Mouse (Mus musculus) spleen, adult 2 months (tissue): ENCODE measurements around the gene Ndufa4l2. TPM values are rescaled to one million over a fixed set of nuclear protein-coding genes. Genes with fewer than 3 reads are reported as not detected.

Experiments
- DNase-seq, 2 experiments: peaks; one replicate each; pipeline versions ENCODE4 v3.0.0 to v3.0.0-alpha.2; 2012 to 2021; ENCODE audit warnings: low spot score in 2 of 2, low read depth in 1 of 2
- H3K27ac ChIP-seq: fragments of 200-500 bp; 2 replicates; pipeline ENCODE4 v1.5.1; 2012; ENCODE audit warnings: low read length, inconsistent platforms; ENCODE audit not compliant: insufficient read depth
- H3K27me3 ChIP-seq: fragments of 200-500 bp; 2 replicates; pipeline ENCODE4 v1.6.1; 2012; ENCODE audit warnings: mild to moderate bottlenecking, moderate library complexity, low read length, inconsistent platforms; ENCODE audit not compliant: control insufficient read depth, insufficient read depth
- H3K36me3 ChIP-seq: fragments of 200-500 bp; 2 replicates; pipeline ENCODE4 v1.6.1; 2012; ENCODE audit warnings: mild to moderate bottlenecking, low read length, inconsistent platforms; ENCODE audit not compliant: control insufficient read depth, insufficient read depth
- H3K4me1 ChIP-seq: fragments of 200-500 bp; 2 replicates; pipeline ENCODE4 v1.6.1; 2011; ENCODE audit warnings: inconsistent platforms; ENCODE audit not compliant: control insufficient read depth, insufficient read depth, insufficient read length
- H3K4me3 ChIP-seq: fragments of 200-500 bp; 2 replicates; pipeline ENCODE4 v1.5.1; 2011; ENCODE audit warnings: mild to moderate bottlenecking, inconsistent platforms; ENCODE audit not compliant: insufficient read depth, insufficient read length; ENCODE audit errors: extremely low read depth
- CTCF ChIP-seq: fragments of 200-500 bp; IDR thresholded peaks from 2 replicates; pipeline ENCODE4 v1.5.1; 2011; ENCODE audit warnings: mild to moderate bottlenecking, inconsistent platforms; ENCODE audit not compliant: insufficient read depth, insufficient read length, insufficient replicate concordance; ENCODE audit errors: extremely low read depth
- POLR2A ChIP-seq: fragments of 200-500 bp; IDR thresholded peaks from 2 replicates; pipeline ENCODE4 v1.6.1; 2011; ENCODE audit warnings: low read depth, low read length, inconsistent platforms
- WGBS: fragments of 180-500 bp; shearing (Covaris S2); methylation state at CpG from one replicate; pipeline ENCODE4 v1.1.7; 2018; 5-methylcytosine and 5-hydroxymethylcytosine counted together
- polyA plus RNA-seq: library from polyadenylated mRNA; depleted of rRNA; stranded (reverse); fragments of >200 nt; gene quantifications from 2 replicates; pipeline ENCODE4 v1.2.3, GENCODE M21; 2012

Gene Ndufa4l2
- polyA plus RNA-seq, 1 experiment = 6.9 TPM

DNA sequence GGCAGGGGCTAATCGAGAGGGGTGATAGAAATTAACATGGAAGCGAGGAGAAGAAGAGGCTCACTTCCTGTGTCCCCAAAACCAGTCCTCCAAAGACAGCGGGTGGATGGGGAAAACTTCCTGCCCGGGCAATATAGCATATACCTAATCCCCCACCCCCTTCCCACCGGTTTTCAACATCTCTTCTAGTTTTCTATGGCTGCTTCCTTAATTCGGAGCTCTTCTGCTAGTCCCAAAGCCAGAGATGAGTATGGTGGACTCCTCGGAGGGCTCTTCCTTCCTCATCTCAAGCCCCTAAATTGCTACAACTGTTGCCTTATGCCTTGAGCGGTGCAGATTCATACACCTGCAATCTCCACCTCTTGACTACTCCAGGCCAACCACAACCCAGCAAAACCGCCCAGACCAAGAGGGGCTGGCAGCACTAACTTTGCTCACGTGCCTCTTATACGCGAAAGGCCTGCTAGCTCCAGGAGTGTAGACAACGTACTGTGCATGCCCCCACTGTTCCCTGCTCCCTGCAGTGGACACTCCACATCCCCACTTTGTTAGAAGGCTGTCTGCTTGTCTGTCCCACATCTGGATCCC, 562 bp upstream of the Ndufa4l2 start:
- no peak overlapping the region for H3K4me3 ChIP-seq
- WGBS = 14% methylated on average over 13 of the region's 13 CpGs

DNA sequence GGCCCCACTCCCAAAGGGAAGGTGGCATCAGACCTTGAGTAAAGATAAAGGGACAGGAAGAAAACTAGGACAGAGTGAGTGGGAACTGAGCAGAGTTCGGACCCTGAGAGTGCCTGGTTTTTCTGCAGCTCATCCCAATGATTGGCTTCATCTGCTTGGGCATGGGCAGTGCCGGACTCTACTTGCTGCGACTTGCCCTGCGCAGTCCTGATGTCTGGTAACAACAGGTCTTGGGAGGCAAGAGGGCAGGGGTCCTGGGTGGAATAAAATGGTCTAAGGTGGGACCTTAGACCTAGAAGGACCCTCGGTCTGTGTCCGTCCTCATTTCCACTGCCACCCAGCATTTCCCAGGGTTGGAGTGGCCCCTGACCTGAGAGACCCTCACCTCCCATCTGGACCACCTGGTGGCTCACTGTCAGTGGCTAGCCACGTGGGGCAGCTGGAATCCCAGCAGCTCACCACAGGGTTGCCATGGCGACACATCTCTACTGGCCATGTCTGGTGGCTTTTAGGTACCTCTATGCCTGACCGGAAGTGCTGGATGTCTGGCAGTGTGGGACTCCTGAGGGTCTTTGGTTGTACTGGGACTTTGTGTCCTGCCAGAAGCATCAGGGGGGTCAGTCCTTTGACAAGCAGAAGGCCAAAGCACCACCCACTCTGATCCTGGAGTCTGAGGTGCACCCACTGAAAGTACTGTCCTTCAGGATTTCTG, 660 bp downstream of the Ndufa4l2 start:
- WGBS = 48% methylated on average over 9 of the region's 9 CpGs
- peaks cover 12% of the 10 kb centered on the region for H3K27me3 ChIP-seq

More for the DNA sequence above, 562 bp upstream of the Ndufa4l2 start:
- Histone ChIP-seq H3K36me3 (peaks cover 16% of the 10 kb centered on the region), H3K27ac (no peak overlapping the region), H3K27me3 (peaks cover 14% of the 10 kb centered on the region), H3K4me1 (peaks cover 15% of the 10 kb centered on the region; the same call in 1 of the 2 replicates)
- no peak for TF ChIP-seq POLR2A
- TF ChIP-seq CTCF = no peak
- no peak for DNase-seq

GRCm38 (mm10) chr10:127515983-127516459, 1.3 kb downstream of the Ndufa4l2 start:
- DNase-seq = no peak
- 66% methylated on average over 8 of the region's 8 CpGs for WGBS
- H3K4me1 ChIP-seq = peaks cover 16% of the 10 kb centered on the region
- H3K36me3 ChIP-seq = peaks cover 18% of the 10 kb centered on the region
- peaks cover 12% of the 10 kb centered on the region for H3K27me3 ChIP-seq
- no peak overlapping the region for H3K4me3 ChIP-seq
- TF ChIP-seq CTCF (no peak), POLR2A (no peak)
- H3K27ac ChIP-seq = no peak overlapping the region

More for the DNA sequence above, 660 bp downstream of the Ndufa4l2 start:
- no peak overlapping the region for H3K27ac ChIP-seq
- H3K4me1 ChIP-seq = peaks cover 13% of the 10 kb centered on the region; the same call in 1 of the 2 replicates
- H3K4me3 ChIP-seq = no peak overlapping the region
- peaks cover 18% of the 10 kb centered on the region for H3K36me3 ChIP-seq
- no peak for DNase-seq
- TF ChIP-seq POLR2A = no peak
- no peak for TF ChIP-seq CTCF

DNA sequence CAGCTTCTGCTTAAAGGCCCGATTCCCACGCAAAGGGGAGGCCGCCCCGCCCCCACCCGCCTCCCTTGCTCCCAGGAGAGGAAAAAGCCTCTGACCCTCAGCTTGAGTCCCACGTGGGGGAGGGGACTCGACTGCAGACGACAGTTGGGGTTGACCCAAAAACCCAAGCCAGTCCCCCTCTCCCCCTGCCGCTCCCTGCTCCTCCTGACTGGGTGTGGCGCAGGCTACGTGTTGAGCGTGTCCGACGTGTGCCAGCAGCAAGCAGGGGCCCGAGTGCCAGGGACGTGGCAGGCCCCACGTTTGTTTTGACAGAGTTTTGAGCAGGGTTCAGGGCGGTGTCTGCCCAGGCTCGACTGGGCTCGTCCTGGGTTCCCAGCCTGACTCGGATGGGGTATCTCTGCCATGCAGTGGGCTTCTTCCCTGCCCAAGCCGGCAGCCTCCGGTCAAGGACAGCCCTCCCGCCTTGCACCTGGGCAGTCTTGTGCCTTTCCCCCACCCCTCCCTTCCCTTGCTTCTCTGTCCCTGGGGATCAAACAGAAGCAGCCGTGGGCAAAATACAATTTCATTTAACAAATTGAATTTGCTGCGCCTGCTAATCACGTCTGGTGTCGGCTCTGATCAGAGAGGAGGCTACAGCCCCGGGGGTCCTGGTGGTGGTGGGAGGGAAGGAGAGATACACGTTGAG, 2.0 kb downstream of the Ndufa4l2 start:
- Histone ChIP-seq H3K4me1 (peaks cover 20% of the 10 kb centered on the region), H3K27ac (no peak overlapping the region), H3K27me3 (peaks cover 12% of the 10 kb centered on the region), H3K36me3 (peaks cover 18% of the 10 kb centered on the region), H3K4me3 (no peak overlapping the region)
- TF ChIP-seq CTCF (no peak), POLR2A (no peak)
- DNase-seq = no peak
- 67% methylated on average over 30 of the region's 30 CpGs for WGBS

- Histone ChIP-seq H3K4me3 (no peak overlapping the region), H3K4me1 (peaks cover 15% of the 10 kb centered on the region), H3K27ac (no peak overlapping the region), H3K27me3 (peaks cover 12% of the 10 kb centered on the region), H3K36me3 (peaks cover 18% of the 10 kb centered on the region)
- no peak for DNase-seq
- TF ChIP-seq POLR2A = no peak
- TF ChIP-seq CTCF = no peak
- WGBS = 97% methylated on average over 22 of the region's 22 CpGs
Measured at GRCm38 (mm10) chr10:127517941-127518340, 3.2 kb downstream of the Ndufa4l2 start.

DNA sequence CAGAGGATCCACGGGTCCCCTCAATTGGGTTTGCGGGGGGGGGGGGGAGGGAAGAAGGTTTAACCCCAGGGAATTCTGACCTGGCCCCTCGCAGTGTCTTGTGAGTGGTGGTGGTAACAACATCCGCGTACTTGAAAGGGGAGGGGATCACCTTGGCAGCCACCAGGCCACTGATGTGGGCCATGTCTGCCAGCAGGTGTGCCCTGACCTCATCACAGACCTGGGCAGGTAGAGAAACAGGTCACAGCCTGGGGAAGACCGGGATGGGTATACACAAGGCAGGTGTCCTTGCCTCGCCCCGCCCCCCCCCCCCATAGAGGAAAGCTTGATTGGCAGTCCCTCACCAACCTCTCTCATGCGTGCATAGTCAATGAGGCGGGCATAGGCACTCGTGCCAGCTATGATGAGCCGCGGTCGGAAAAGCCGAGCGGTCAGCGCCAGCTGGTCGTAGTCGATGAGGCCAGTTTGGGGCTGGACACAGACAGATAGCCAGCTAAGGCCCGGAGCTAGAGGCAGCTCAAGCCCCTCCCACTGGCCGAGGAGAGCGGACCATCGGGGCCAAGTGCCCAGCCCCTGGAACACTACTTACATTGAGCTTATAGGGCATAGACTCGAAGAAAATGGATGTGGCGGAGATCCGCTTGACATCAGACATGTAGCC, 4.4 kb downstream of the Ndufa4l2 start:
- DNase-seq = no peak

More for the DNA sequence above, 4.4 kb downstream of the Ndufa4l2 start:
- 95% methylated on average over 25 of the region's 26 CpGs for WGBS
- Histone ChIP-seq H3K27ac (no peak overlapping the region), H3K36me3 (peaks cover 18% of the 10 kb centered on the region), H3K27me3 (peaks cover 4% of the 10 kb centered on the region; the same call in 1 of the 2 replicates), H3K4me1 (peaks cover 7% of the 10 kb centered on the region), H3K4me3 (no peak overlapping the region)
- no peak for TF ChIP-seq CTCF
- TF ChIP-seq POLR2A = no peak
